Mouse (Mus musculus) cerebellum, adult 2 months (tissue): ENCODE results near the gene 2310057J18Rik. TPM values are rescaled to one million over a fixed set of nuclear protein-coding genes. Genes with fewer than 3 reads are reported as not detected.
A peak's percentile ranks its signal among the peaks of the same experiment; 100 is the strongest.
"Not testable (repeated sequence)": the region's sequence is repeated elsewhere in the genome, so short reads cannot be mapped to it uniquely, and the experiment has no call there.

Experiments used
- DNase-seq, 2 experiments: peaks; one replicate each; pipeline ENCODE4 v3.0.0; 2021
- H3K27ac ChIP-seq: fragments of 200-500 bp; 2 replicates; pipeline ENCODE4 v1.5.1; 2012; ENCODE audit warnings: low read length, control low read depth, inconsistent platforms; ENCODE audit not compliant: insufficient read depth
- H3K27me3 ChIP-seq: fragments of 200-500 bp; 2 replicates; pipeline ENCODE4 v1.6.1; 2012; ENCODE audit warnings: inconsistent platforms, mild to moderate bottlenecking, low read length, moderate library complexity; ENCODE audit not compliant: control insufficient read depth, insufficient read depth
- H3K4me1 ChIP-seq: fragments of 200-500 bp; 2 replicates; pipeline ENCODE4 v1.6.1; 2011; ENCODE audit warnings: low read length; ENCODE audit not compliant: control insufficient read depth, insufficient read depth
- H3K4me3 ChIP-seq: fragments of 200-500 bp; replicated peaks from 2 replicates; pipeline ENCODE3; 2011; ENCODE audit warnings: mild to moderate bottlenecking, low read depth, low read length, control low read depth; ENCODE audit not compliant: insufficient read depth
- CTCF ChIP-seq: fragments of 200-500 bp; IDR thresholded peaks from 2 replicates; pipeline ENCODE4 v1.5.1; 2011; ENCODE audit warnings: low read depth, mild to moderate bottlenecking, control low read depth, low read length, moderate library complexity, borderline replicate concordance; ENCODE audit not compliant: insufficient read depth
- POLR2A ChIP-seq: fragments of 200-500 bp; IDR thresholded peaks from 2 replicates; pipeline ENCODE4 v1.6.1; 2011; ENCODE audit warnings: low read length, control low read depth, borderline replicate concordance; ENCODE audit not compliant: insufficient read depth
- WGBS: fragments of 180-500 bp; shearing (Covaris S2); methylation state at CpG from one replicate; pipeline ENCODE4 v1.1.7; 2018; 5-methylcytosine and 5-hydroxymethylcytosine counted together
- polyA plus RNA-seq: library from polyadenylated mRNA; depleted of rRNA; stranded (reverse); fragments of >200 nt; gene quantifications from 2 replicates; pipeline ENCODE4 v1.2.3, GENCODE M21; 2012; rRNA removed

The 2310057J18Rik gene
- not detected in 2 replicates for polyA plus RNA-seq

DNA sequence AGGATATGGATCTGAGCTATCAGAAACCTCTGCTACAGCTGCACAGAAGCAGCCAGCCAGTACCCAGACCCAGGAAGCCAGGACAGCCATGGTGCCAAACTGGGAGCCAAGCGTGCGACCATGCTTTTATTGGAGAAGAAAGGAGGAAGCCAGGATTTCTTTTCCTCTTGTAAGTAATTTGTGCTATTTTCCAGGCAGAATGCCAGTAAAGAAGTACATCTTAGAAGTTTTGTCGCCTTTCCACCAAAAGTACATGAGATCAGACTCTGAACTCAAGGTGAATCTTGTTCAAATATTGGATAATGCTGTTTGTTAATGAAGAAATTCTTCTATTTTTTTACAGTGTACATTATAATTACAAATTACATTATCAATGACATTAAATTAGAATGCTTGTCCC lies at the start of gene 2310057J18Rik:
2310057J18Rik (minus strand) TSS at position 101 of the 400 bp plus-strand sequence.
- no peaks in the 10 kb centered on the region for H3K27me3 ChIP-seq
- TF ChIP-seq POLR2A (no peak), CTCF (no peak)
- no peak within 1 kb of the TSS for H3K4me3 ChIP-seq
- DNase-seq: no peak
- H3K4me1 ChIP-seq: no peaks in the 10 kb centered on the region
- WGBS: 31% methylated on average over 3 of the region's 3 CpGs
- H3K27ac ChIP-seq: no peak within 1 kb of the TSS

DNA sequence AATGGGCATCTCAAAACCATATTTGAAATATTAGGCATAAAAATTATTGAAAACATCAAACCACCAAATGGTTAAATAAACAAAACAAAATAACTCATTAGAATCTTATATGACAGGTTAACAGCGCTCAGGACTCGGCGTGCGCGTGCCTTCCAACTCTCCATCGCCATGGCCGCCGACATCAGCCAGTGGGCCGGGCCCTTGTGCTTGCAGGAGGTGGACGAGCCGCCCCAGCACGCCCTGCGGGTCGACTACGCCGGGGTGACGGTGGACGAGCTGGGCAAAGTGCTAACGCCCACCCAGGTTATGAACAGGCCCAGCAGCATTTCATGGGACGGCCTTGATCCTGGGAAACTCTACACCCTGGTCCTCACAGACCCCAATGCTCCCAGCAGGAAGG lies 43.9 kb upstream of the 2310057J18Rik start:
- WGBS: 90% methylated on average over 11 of the region's 20 CpGs
- not testable (repeated sequence) for H3K27ac ChIP-seq, H3K27me3 ChIP-seq, H3K4me1 ChIP-seq, DNase-seq, H3K4me3 ChIP-seq

DNA sequence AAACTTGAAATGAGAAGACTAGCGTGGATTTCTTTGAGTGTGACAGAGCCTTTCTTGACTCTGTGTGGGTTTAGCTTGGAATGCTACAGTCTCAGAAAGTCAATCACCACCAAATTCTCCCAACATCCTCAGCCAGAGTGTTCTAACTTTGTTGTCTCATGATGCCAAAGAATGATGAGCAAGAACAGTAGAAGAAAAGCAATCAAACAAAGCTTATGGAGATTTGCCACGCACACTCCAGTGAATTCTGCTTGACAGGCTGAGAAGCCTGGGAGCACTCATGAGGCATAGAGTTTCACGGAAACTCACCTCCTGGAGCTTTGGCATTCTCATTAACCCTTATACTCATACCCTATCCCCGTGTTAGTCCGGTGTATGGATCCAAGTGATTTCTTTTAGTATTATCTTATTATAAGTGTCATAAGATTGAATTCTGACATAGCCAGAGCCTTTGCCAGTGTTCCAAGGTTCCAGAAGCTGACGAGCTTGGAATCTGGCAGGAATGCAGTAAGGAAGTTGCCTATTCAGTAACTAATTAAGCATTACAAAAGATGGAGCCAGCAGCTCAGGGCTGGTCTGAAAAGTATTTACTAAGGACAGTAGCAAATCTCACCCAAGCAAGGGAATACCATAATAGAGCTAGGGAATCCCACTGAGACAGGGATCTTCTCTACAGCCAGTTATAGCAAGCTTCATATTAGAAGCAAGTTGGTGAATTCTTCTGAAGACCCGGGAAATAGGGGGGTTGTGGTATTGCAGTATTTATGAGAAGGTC lies 33.6 kb upstream of the 2310057J18Rik start:
- TF ChIP-seq CTCF (no peak), POLR2A (no peak)
- Histone ChIP-seq H3K4me1 (no peaks in the 10 kb centered on the region), H3K4me3 (no peak overlapping the region), H3K27ac (no peak overlapping the region), H3K27me3 (no peaks in the 10 kb centered on the region; the same call in 1 of the 2 replicates)
- DNase-seq: no peak
- 24% methylated on average over 7 of the region's 7 CpGs for WGBS

DNA sequence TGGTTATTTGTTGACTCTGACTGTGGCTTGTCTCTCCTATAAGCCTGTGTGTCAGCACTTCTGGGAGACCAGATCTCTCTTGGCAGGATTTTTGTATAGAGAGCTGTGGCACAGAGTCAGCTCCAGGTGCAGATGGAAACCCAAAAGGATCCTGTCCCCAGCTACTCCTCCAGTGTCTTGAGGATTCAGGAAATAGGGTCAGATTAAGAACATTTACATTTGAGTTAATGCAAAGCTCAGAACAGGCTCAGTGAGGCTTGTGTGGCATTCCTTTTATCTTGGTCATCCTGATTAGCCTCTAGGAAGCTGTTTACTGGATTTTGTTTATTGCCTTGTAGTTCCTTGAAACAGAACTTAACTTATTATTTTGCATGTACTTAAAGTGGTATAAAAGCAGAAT lies 11.7 kb upstream of the 2310057J18Rik start:
- no peak for TF ChIP-seq CTCF
- TF ChIP-seq POLR2A: no peak
- Histone ChIP-seq H3K4me1 (no peaks in the 10 kb centered on the region), H3K27me3 (no peaks in the 10 kb centered on the region), H3K27ac (no peak overlapping the region), H3K4me3 (no peak overlapping the region)
- DNase-seq: no peak

DNA sequence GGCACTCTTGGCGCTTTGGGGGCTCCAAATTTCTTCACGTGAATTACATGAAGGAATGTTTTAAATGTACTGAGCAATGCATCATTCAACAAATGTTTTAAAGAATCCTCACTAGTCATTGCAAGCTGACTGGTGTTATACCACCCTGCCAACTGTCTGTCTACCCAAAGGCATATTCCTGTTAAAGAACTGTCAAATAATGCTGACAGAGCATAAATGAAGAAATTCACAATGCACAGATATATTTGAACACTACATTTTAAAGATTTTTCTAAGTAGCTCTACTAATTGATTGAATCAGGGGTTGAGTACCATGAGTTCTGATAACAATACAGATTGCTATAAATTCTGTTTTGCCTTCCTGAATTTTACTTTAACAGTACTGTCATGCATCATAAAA lies 2.9 kb upstream of the 2310057J18Rik start:
- TF ChIP-seq CTCF: no peak
- TF ChIP-seq POLR2A: no peak
- 75% methylated on average over 2 of the region's 2 CpGs for WGBS
- no peaks in the 10 kb centered on the region for H3K27me3 ChIP-seq
- no peaks in the 10 kb centered on the region for H3K4me1 ChIP-seq
- no peak overlapping the region for H3K27ac ChIP-seq
- H3K4me3 ChIP-seq: no peak overlapping the region
- DNase-seq: no peak

DNA sequence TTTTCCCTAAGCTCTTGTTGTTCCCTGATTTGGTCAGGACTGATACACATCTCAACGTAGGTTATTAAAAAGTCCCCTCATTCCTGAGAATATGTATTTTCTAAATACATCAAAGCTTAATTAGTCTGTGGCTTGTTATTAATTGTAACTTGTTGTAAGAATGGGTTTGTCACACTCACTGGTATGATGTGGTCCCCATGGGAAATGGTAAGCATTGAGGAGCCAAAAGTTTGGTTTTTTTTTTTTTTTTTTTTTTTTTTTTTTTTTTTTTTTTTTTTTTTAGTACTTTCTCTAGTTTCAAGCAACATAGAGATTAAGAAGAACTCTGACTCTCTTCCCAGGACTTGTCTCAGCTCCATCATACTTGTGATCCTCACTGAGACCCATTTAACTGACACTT lies 17.9 kb downstream of the 2310057J18Rik start:
- Histone ChIP-seq H3K27me3 (no peaks in the 10 kb centered on the region), H3K27ac (no peak overlapping the region), H3K4me3 (no peak overlapping the region), H3K4me1 (no peaks in the 10 kb centered on the region)
- TF ChIP-seq CTCF (no peak), POLR2A (no peak)
- DNase-seq: no peak
- 89% methylated on average over 1 of the region's 1 CpGs for WGBS

DNA sequence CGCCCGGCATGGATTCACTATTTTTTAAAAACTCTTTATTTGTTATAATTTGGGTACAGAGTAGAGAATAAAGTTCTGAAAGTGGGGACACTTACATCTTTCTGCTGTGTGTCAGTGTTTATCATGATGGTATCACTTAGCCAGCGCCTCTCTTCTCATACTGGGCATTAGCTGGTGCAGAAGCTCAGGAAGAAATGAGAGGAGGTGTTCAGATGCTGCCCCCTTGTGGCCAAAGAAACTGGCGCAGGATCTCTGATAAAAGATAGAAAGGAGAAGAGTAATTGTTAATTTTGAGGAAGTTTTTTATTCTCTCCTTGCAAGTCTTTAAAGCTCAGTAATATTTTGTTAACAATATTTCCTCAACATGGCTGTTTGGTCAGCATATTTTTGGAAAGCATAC lies 31.0 kb downstream of the 2310057J18Rik start:
- Histone ChIP-seq H3K27ac (no peak overlapping the region), H3K27me3 (no peaks in the 10 kb centered on the region), H3K4me3 (no peak overlapping the region), H3K4me1 (no peaks in the 10 kb centered on the region)
- peak; percentile 25 to 45 for DNase-seq
- WGBS: 50% methylated on average over 4 of the region's 4 CpGs
- peak; percentile 51; the same call in 1 of the 2 replicates for TF ChIP-seq CTCF
- TF ChIP-seq POLR2A: no peak

DNA sequence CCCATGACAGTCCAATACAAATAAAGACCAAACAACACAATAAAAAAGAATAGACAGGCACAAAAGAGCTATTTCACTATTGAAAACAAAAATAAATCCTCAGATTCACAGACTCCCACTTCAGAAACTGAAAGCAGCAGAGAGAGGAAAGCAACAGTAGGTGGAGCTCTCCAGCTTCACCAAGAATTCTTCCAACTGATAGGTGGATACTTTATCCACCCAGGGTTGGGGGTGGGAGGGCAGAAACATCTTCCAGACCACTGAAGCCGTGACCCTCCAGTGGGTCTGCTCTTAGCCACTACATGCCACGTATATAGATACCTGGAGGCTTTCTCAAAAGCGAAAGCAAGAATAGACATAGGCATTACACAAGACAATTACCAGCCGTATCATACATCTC lies 31.6 kb downstream of the 2310057J18Rik start:
- 67% methylated on average over 4 of the region's 4 CpGs for WGBS
- no peak overlapping the region for H3K4me3 ChIP-seq
- H3K27me3 ChIP-seq: no peaks in the 10 kb centered on the region
- no peak overlapping the region for H3K27ac ChIP-seq
- TF ChIP-seq CTCF: no peak
- no peak for TF ChIP-seq POLR2A
- no peaks in the 10 kb centered on the region for H3K4me1 ChIP-seq
- no peak for DNase-seq

Other genes with a start within 250 kb of the 2310057J18Rik start
- 37.3 and 40.1 TPM in 2 replicates for gene Soga3, start 157.5 kb upstream of the 2310057J18Rik start, polyA plus RNA-seq
- 6.9 and 7.5 TPM in 2 replicates for gene Gm49353, start 212.7 kb upstream of the 2310057J18Rik start, polyA plus RNA-seq
- gene 9330159F19Rik, start 225.3 kb upstream of the 2310057J18Rik start, polyA plus RNA-seq: 37.2 and 39.0 TPM in 2 replicates